10 mouse cellular contexts compared by ENCODE assay signal in the genomic region with DNA sequence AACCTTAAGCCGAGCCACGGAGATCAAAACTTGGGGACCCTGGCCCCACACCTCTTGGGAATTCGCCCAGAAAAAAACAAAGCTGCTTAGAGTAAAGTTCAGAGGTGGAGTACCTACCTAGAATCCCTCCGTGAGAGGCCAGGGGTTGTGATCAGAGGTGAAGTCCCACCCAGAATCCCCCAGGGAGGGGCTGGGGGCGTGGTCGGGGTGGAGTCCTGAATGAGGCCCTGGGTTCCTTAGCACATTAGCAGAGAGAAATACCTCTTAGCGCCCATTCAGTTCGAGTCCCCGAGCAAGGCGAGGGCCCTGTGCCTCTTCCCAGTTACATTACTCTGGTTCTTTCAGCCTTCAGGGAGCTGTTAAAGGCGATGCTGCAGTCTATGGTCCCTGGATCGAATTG. TPM values are rescaled to one million over a fixed set of nuclear protein-coding genes. Genes with fewer than 3 reads are reported as not detected.
DNase-seq lines count a peak whose midpoint lies in the region; ATAC-seq and TF ChIP-seq lines count a peak whose summit lies in the region.
"Had no signal": no experiment of that assay in that cellular context is flagged by ENCODE, and none has a peak within 500 bp of the region (broad histone marks: within the 10 kb centered on the region; RNA-seq: fewer than 3 reads in every experiment).

No protein-coding gene starts in this region.

- no peaks in the 10 kb centered on the region for H3K9me3 ChIP-seq in hindbrain, embryonic 10.5 days
- no peaks in the 10 kb centered on the region for H3K9me3 ChIP-seq in hindbrain, embryonic 16.5 days (ENCODE audit: control insufficient read depth, low read length)
- no peaks in the 10 kb centered on the region for H3K9me3 ChIP-seq in CH12.LX (replicated peaks; ENCODE audit: low read length)
- H3K9me3 ChIP-seq in limb, embryonic 13.5 days: no peaks in the 10 kb centered on the region

- no peaks in the 10 kb centered on the region for H3K79me2 ChIP-seq in CH12.LX (replicated peaks; ENCODE audit: control insufficient read depth, extremely low read depth, insufficient read depth, poor library complexity, severe bottlenecking)

- no peak overlapping the region for H3K4me2 ChIP-seq in hindbrain, embryonic 16.5 days (ENCODE audit: low read length)
- H3K4me2 ChIP-seq in CH12.LX (ENCODE audit: insufficient read depth, low read depth, poor library complexity, severe bottlenecking): peak overlapping the region; percentile 5; the same call in 1 of the 2 replicates
- 0 out of 2 replicates have a peak overlapping the region, but pooled peaks have one; percentile 11 for H3K4me2 ChIP-seq in limb, embryonic 13.5 days (replicated peaks)

- 0 out of 2 replicates have a peak overlapping the region, but pooled peaks have one; percentile 7 for H3K4me3 ChIP-seq in hindbrain, embryonic 10.5 days
- no peak overlapping the region for H3K4me3 ChIP-seq in hindbrain, embryonic 16.5 days (ENCODE audit: low read length)
- peak overlapping the region in 1 of 3 experiments; percentile 3 for H3K4me3 ChIP-seq in CH12.LX (replicated peaks in 1 of 3; ENCODE audit: low read depth in 2 of 3, low read length in 2 of 3, poor library complexity in 1 of 3)
- H3K4me3 ChIP-seq in limb, embryonic 13.5 days: no peak overlapping the region
- H3K4me3 ChIP-seq: myocyte had no signal

- dilution Hi-C loops in CH12.LX (cut with MboI; ENCODE audit: extremely low pct_ligation_motif_present, extremely low pct_unique_long_range_greater_than_20kb, low sequenced_read_pairs): no loop called here

- peaks cover 5% of the 10 kb centered on the region; the same call in 1 of the 2 replicates for H3K27me3 ChIP-seq in hindbrain, embryonic 10.5 days (ENCODE audit: insufficient read depth, poor library complexity, severe bottlenecking)
- no peaks in the 10 kb centered on the region for H3K27me3 ChIP-seq in hindbrain, embryonic 16.5 days (replicated peaks; ENCODE audit: control insufficient read depth, insufficient read depth, low read length)
- peaks cover 33% of the 10 kb centered on the region for H3K27me3 ChIP-seq in CH12.LX (replicated peaks)
- H3K27me3 ChIP-seq in limb, embryonic 13.5 days: no peaks in the 10 kb centered on the region

- in situ Hi-C loops in CH12.LX (cut with MboI; ENCODE audit: low pct_ligation_motif_present, low pct_unique_long_range_greater_than_20kb, low sequenced_read_pairs): no loop called here

- H3K9ac ChIP-seq in hindbrain, embryonic 16.5 days (ENCODE audit: low read depth, low read length): no peak overlapping the region
- no peak overlapping the region for H3K9ac ChIP-seq in CH12.LX (ENCODE audit: insufficient read depth, low read depth)
- 0 out of 2 replicates have a peak overlapping the region, but pooled peaks have one; percentile 13 for H3K9ac ChIP-seq in limb, embryonic 13.5 days

- no peak for TF ChIP-seq CTCF in CH12.LX (conservative IDR thresholded peaks at IDR 0.05 in 1 of 2, IDR thresholded peaks at IDR 0.05 in 1 of 2; ENCODE audit: low read depth in 2 of 2, low read length in 2 of 2)

- TF ChIP-seq RAD21 in CH12.LX (IDR thresholded peaks at IDR 0.05; ENCODE audit: low read depth, low read length): no peak

- H3K36me3 ChIP-seq in hindbrain, embryonic 10.5 days: peaks cover 28% of the 10 kb centered on the region
- H3K36me3 ChIP-seq in hindbrain, embryonic 16.5 days (ENCODE audit: control insufficient read depth, insufficient read depth, low read length): peaks cover 6% of the 10 kb centered on the region; the same call in 1 of the 2 replicates
- H3K36me3 ChIP-seq in CH12.LX (replicated peaks in 1 of 2; ENCODE audit: control insufficient read depth in 1 of 2, insufficient read depth in 1 of 2, low read length in 1 of 2): peaks cover 10 to 21% of the 10 kb centered on the region in 2 experiments
- peaks cover 23% of the 10 kb centered on the region for H3K36me3 ChIP-seq in limb, embryonic 13.5 days

- peaks cover 35% of the 10 kb centered on the region for H3K4me1 ChIP-seq in hindbrain, embryonic 10.5 days (replicated peaks)
- no peaks in the 10 kb centered on the region; the same call in none of the 2 replicates for H3K4me1 ChIP-seq in hindbrain, embryonic 16.5 days (ENCODE audit: control insufficient read depth, insufficient read depth, low read depth, low read length)
- peaks cover 6 to 24% of the 10 kb centered on the region in 2 experiments for H3K4me1 ChIP-seq in CH12.LX (ENCODE audit: control insufficient read depth in 1 of 2, insufficient read depth in 2 of 2)
- peaks cover 57% of the 10 kb centered on the region for H3K4me1 ChIP-seq in limb, embryonic 13.5 days

- 0 out of 2 replicates have a peak, but pooled peaks have one; percentile 9 for TF ChIP-seq EP300 in CH12.LX (IDR thresholded peaks at IDR 0.05; ENCODE audit: low read length)

- H3K27ac ChIP-seq in hindbrain, embryonic 10.5 days: 0 out of 2 replicates have a peak overlapping the region, but pooled peaks have one; percentile 40
- no peak overlapping the region for H3K27ac ChIP-seq in hindbrain, embryonic 16.5 days (ENCODE audit: low read depth, low read length)
- no peak overlapping the region for H3K27ac ChIP-seq in CH12.LX (ENCODE audit: insufficient read depth, low read depth)
- H3K27ac ChIP-seq in limb, embryonic 13.5 days: peak overlapping the region; percentile 44

- TF ChIP-seq POLR2A in CH12.LX (IDR thresholded peaks at IDR 0.05; ENCODE audit: low read depth, low read length): no peak

- 11% methylated on average over 12 of the region's 12 CpGs for WGBS in hindbrain, embryonic 10.5 days
- WGBS in hindbrain, embryonic 16.5 days: 16% methylated on average over 12 of the region's 12 CpGs
- 8% methylated on average over 12 of the region's 12 CpGs for WGBS in limb, embryonic 13.5 days

- DNase-seq in hindbrain, embryonic 10.5 days (ENCODE audit: low spot score): peak; percentile 35
- DNase-seq in CH12.LX (ENCODE audit: extremely low read depth): peak; percentile 80
- peak; percentile 33 for DNase-seq in c-Kit-positive CD71-positive TER-119-positive erythroid progenitor cells, embryonic 14.5 days (ENCODE audit: low spot score)
- DNase-seq in adrenal gland, postnatal 14 days: no peak
- DNase-seq in ovary, postnatal 10 days (ENCODE audit: low spot score): no peak

- ATAC-seq in hindbrain, embryonic 16.5 days: no peak
- ATAC-seq in limb, embryonic 13.5 days (ENCODE audit: low FRiP score, low read depth): no peak
- ATAC-seq in cerebellum, adult (ENCODE audit: insufficient number of reproducible peaks, low FRiP score, low TSS enrichment): no peak
- ATAC-seq: Patski had no signal

TF ChIP-seq in CH12.LX, 34 proteins besides CTCF, POLR2A, EP300 and RAD21:
- TF ChIP-seq MEF2A (IDR thresholded peaks at IDR 0.05; ENCODE audit: borderline replicate concordance, low read depth, low read length) (no peak), SIN3A (IDR thresholded peaks at IDR 0.05; ENCODE audit: low read length) (no peak), USF2 (conservative IDR thresholded peaks at IDR 0.05; ENCODE audit: low read depth, low read length) (no peak), MAZ (IDR thresholded peaks at IDR 0.05; ENCODE audit: low read depth, low read length) (0 out of 2 replicates have a peak, but pooled peaks have one; percentile 36), IRF4 (IDR thresholded peaks at IDR 0.05; ENCODE audit: low read depth, low read length) (0 out of 2 replicates have a peak, but pooled peaks have one; percentile 11)

RNA-seq across cellular contexts. Expression of gene Vmac, which starts 9.8 kb away (rescaled TPM):
- 12.7 and 18.6 TPM in 2 replicates for polyA plus RNA-seq in hindbrain, embryonic 10.5 days (2016; fragmentation: Nextera tagmentation; extraction: Ambion mirVana)
- polyA plus RNA-seq in hindbrain, embryonic 16.5 days (2015; fragmentation: Nextera tagmentation; extraction: Ambion mirVana): 15.1 and 16.6 TPM in 2 replicates
- total RNA-seq in CH12.LX (2012; rRNA removed) (3.5 and 5.1 TPM in 2 replicates), CH12.LX (2014; rRNA removed) (3.2 and 4.2 TPM in 2 replicates)
- 3.4 and 3.7 TPM in 2 replicates for polyA plus RNA-seq in CH12.LX (2012; ENCODE audit: insufficient read length, low read depth)
- polyA plus RNA-seq in limb, embryonic 13.5 days (2015; fragmentation: Nextera tagmentation; extraction: Ambion mirVana): 20.2 and 21.3 TPM in 2 replicates
- total RNA-seq in adrenal gland, postnatal 14 days (2021): 22.3 and 23.9 TPM in 2 replicates

RNA-seq across cellular contexts. Expression of gene Ndufa11, which starts 10.1 kb away (rescaled TPM):
- polyA plus RNA-seq in hindbrain, embryonic 10.5 days (2016; fragmentation: Nextera tagmentation; extraction: Ambion mirVana): 398 and 446 TPM in 2 replicates
- 565 and 621 TPM in 2 replicates for polyA plus RNA-seq in hindbrain, embryonic 16.5 days (2015; fragmentation: Nextera tagmentation; extraction: Ambion mirVana)
- total RNA-seq in CH12.LX (2012; rRNA removed) (201 and 207 TPM in 2 replicates), CH12.LX (2014; rRNA removed) (97.9 and 124 TPM in 2 replicates)
- 131 and 155 TPM in 2 replicates for polyA plus RNA-seq in CH12.LX (2012; ENCODE audit: insufficient read length, low read depth)
- polyA plus RNA-seq in limb, embryonic 13.5 days (2015; fragmentation: Nextera tagmentation; extraction: Ambion mirVana): 431 and 434 TPM in 2 replicates
- total RNA-seq in adrenal gland, postnatal 14 days (2021): 382 and 386 TPM in 2 replicates

RNA-seq across cellular contexts. Expression of gene Nrtn, which starts 29.7 kb away (rescaled TPM):
- polyA plus RNA-seq in hindbrain, embryonic 10.5 days (2016; fragmentation: Nextera tagmentation; extraction: Ambion mirVana): 4.4 and 5.1 TPM in 2 replicates
- polyA plus RNA-seq in hindbrain, embryonic 16.5 days (2015; fragmentation: Nextera tagmentation; extraction: Ambion mirVana): 2.4 and 2.5 TPM in 2 replicates
- total RNA-seq in CH12.LX (2012; rRNA removed): 0.25 and 0.34 TPM in 2 replicates
- not detected in 2 replicates for total RNA-seq in CH12.LX (2014; rRNA removed)
- not detected in 2 replicates for polyA plus RNA-seq in CH12.LX (2012; ENCODE audit: insufficient read length, low read depth)
- 14.1 TPM in 2 replicates for polyA plus RNA-seq in limb, embryonic 13.5 days (2015; fragmentation: Nextera tagmentation; extraction: Ambion mirVana)
- total RNA-seq in adrenal gland, postnatal 14 days (2021): 4.5 and 4.8 TPM in 2 replicates

RNA-seq across cellular contexts. Expression of gene Dus3l, which starts 36.9 kb away (rescaled TPM):
- polyA plus RNA-seq in hindbrain, embryonic 10.5 days (2016; fragmentation: Nextera tagmentation; extraction: Ambion mirVana): 44.1 and 47.6 TPM in 2 replicates
- 97.3 and 99.9 TPM in 2 replicates for polyA plus RNA-seq in hindbrain, embryonic 16.5 days (2015; fragmentation: Nextera tagmentation; extraction: Ambion mirVana)
- total RNA-seq in CH12.LX (2012; rRNA removed): 57.5 and 62.1 TPM in 2 replicates
- 32.0 and 35.8 TPM in 2 replicates for total RNA-seq in CH12.LX (2014; rRNA removed)
- 54.3 and 57.7 TPM in 2 replicates for polyA plus RNA-seq in CH12.LX (2012; ENCODE audit: insufficient read length, low read depth)
- 47.7 and 50.5 TPM in 2 replicates for polyA plus RNA-seq in limb, embryonic 13.5 days (2015; fragmentation: Nextera tagmentation; extraction: Ambion mirVana)
- 29.1 and 37.2 TPM in 2 replicates for total RNA-seq in adrenal gland, postnatal 14 days (2021)

RNA-seq across cellular contexts. Expression of gene Prr22, which starts 42.4 kb away (rescaled TPM):
- 1.3 TPM in 2 replicates for polyA plus RNA-seq in hindbrain, embryonic 10.5 days (2016; fragmentation: Nextera tagmentation; extraction: Ambion mirVana)
- polyA plus RNA-seq in hindbrain, embryonic 16.5 days (2015; fragmentation: Nextera tagmentation; extraction: Ambion mirVana): 0.60 and 1.0 TPM in 2 replicates
- total RNA-seq in CH12.LX (2012; rRNA removed) (0.71 and 0.93 TPM in 2 replicates), CH12.LX (2014; rRNA removed) (0.15 and 0.18 TPM in 2 replicates)
- polyA plus RNA-seq in CH12.LX (2012; ENCODE audit: insufficient read length, low read depth): 1.3 and 1.6 TPM in 2 replicates
- 1.4 and 1.5 TPM in 2 replicates for polyA plus RNA-seq in limb, embryonic 13.5 days (2015; fragmentation: Nextera tagmentation; extraction: Ambion mirVana)
- 0.30 and 1.0 TPM in 2 replicates for total RNA-seq in adrenal gland, postnatal 14 days (2021)

Comparison
In these comparisons a context has a peak if more than half of its experiments do, and no peak if none do; other contexts are left out.
1. H3K27ac ChIP-seq: peak in hindbrain, embryonic 10.5 days (single experiment) and limb, embryonic 13.5 days (single experiment); none in hindbrain, embryonic 16.5 days (single experiment) and CH12.LX (single experiment).
2. DNase-seq: peak in hindbrain, embryonic 10.5 days (single experiment), CH12.LX (single experiment) and c-Kit-positive CD71-positive TER-119-positive erythroid progenitor cells, embryonic 14.5 days (single experiment); none in adrenal gland, postnatal 14 days (single experiment) and ovary, postnatal 10 days (single experiment).